Mouse (Mus musculus): Measurements from ENCODE around the gene Tceal3. TPM values are rescaled to one million over a fixed set of nuclear protein-coding genes. Genes with fewer than 3 reads are reported as not detected.
"Not testable (repeated sequence)": the region's sequence is repeated elsewhere in the genome, so short reads cannot be mapped to it uniquely, and the experiment has no call there.

Gene Tceal3
- total and polyA plus RNA-seq, 3 experiments, result 4.9 to 43.3 (median 25.1) TPM

- DNase-seq, result peak; percentile 74
These were observed 117.0 kb downstream of the Tceal3 start, which contains the start of gene Tceal1 for GRCm38 (mm10) chrX:136707446-136708167. Gene Tceal1, plus strand, starts transcription at chrX:136707982.

- peak; percentile 55 for DNase-seq
These were observed 117.6 kb downstream of the Tceal3 start for GRCm38 (mm10) chrX:136708168-136708681.

- peak; percentile 12 for DNase-seq
These were observed 118.1 kb downstream of the Tceal3 start for GRCm38 (mm10) chrX:136708782-136709181.

- DNase-seq, result not testable (repeated sequence)
These were observed 124.3 kb downstream of the Tceal3 start for GRCm38 (mm10) chrX:136714742-136715474.

Other genes with a start within 250 kb of the Tceal3 start
- gene Kir3dl1, start 72.8 kb upstream of the Tceal3 start, total RNA-seq (2021), result not detected
- not detected in 2 replicates for gene Kir3dl1, start 72.8 kb upstream of the Tceal3 start, polyA plus RNA-seq (2012; rRNA removed)
- not detected for gene Kir3dl2, start 46.8 kb upstream of the Tceal3 start, total RNA-seq (2021)
- not detected in 2 replicates for gene Kir3dl2, start 46.8 kb upstream of the Tceal3 start, polyA plus RNA-seq (2012; rRNA removed)
- 10 to 100 TPM; 10.3 to 11.8 TPM for gene Tceal1, start 117.1 kb downstream of the Tceal3 start, total RNA-seq (2021)
- 0.81 and 1.1 TPM in 2 replicates for gene Tceal1, start 117.1 kb downstream of the Tceal3 start, polyA plus RNA-seq (2012; rRNA removed)
- gene Morf4l2, start 152.8 kb downstream of the Tceal3 start, total RNA-seq (2021), result 100 to 1,000 TPM; 323 to 342 TPM
- 10.3 and 10.5 TPM in 2 replicates for gene Morf4l2, start 152.8 kb downstream of the Tceal3 start, polyA plus RNA-seq (2012; rRNA removed)
- under 1 TPM; 0.14 TPM for gene Glra4, start 189.3 kb downstream of the Tceal3 start, total RNA-seq (2021)
- not detected in 2 replicates for gene Glra4, start 189.3 kb downstream of the Tceal3 start, polyA plus RNA-seq (2012; rRNA removed)
- gene Plp1, start 231.8 kb downstream of the Tceal3 start, total RNA-seq (2021), result 1 to 10 TPM; 3.6 to 4.0 TPM
- 3.0 and 4.6 TPM in 2 replicates for gene Plp1, start 231.8 kb downstream of the Tceal3 start, polyA plus RNA-seq (2012; rRNA removed)

Measured in adrenal gland, adult 2 months (tissue).